Mouse (Mus musculus) stomach, postnatal 0 days (tissue): ENCODE results near the gene 1700016D06Rik.

Experiments
- CTCF ChIP-seq: IDR thresholded peaks from 2 replicates; pipeline ENCODE4 v1.5.1; 2016; ENCODE audit warnings: antibody characterized with exemption, low read depth, mild to moderate bottlenecking, moderate library complexity
- EP300 ChIP-seq: optimal IDR thresholded peaks from 2 replicates; pipeline ENCODE3; 2016; ENCODE audit warnings: antibody characterized with exemption

DNA sequence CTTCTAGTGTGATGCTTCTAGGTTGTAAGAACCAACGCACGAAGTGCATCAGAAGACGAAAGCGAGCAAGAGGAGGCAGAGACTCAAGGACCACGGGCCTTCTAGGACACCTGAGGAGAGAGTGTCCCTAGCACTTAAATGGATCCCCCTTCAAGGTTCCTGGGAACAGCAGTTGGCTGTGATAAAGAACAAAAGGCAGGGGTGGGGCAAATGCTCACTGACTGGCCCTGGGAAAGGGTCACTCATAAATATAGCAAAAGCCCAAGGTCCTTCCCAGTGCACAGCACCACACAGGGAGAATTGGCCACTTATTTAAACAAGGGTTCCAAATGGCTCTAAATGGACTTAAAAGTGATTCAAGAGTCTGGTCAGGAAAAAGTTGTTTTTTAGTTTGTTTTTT lies 71.7 kb downstream of the 1700016D06Rik start:
- TF ChIP-seq EP300 (no peak), CTCF (no peak)
